Mouse (Mus musculus) adrenal gland, postnatal 10 days (tissue): ENCODE data around the gene Gm6096. TPM values are rescaled to one million over a fixed set of nuclear protein-coding genes. Genes with fewer than 3 reads are reported as not detected.

ENCODE experiments used
- DNase-seq: peaks from one replicate; pipeline ENCODE4 v3.0.0; 2021; ENCODE audit warnings: mixed read lengths
- total RNA-seq, 2 experiments: library from RNA; stranded (reverse); gene quantifications; 2 replicates each; pipeline ENCODE4 v1.2.3; 2021

The Gm6096 gene
- total RNA-seq, 2 experiments from 2014 or later: not detected

DNA sequence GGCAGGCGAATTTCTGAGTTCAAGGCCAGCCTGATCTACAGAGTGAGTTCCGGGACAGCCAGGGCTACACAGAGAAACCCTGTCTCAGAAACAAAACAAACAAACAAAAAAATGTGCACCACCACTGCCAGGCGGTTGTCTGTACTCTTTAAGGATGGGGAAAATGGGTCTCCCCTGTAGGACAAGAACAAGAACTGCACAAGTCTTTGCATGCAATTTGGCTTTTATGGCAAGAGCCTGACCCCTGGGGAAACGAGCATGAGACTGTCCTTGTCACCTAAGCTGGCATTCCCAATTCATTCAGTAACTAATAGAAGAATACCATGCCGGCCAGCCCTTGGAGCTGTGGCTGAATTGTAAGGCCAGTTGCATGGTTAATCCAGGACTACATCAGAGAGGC is 15.2 kb upstream of the Gm6096 start:
- no peak for DNase-seq

DNA sequence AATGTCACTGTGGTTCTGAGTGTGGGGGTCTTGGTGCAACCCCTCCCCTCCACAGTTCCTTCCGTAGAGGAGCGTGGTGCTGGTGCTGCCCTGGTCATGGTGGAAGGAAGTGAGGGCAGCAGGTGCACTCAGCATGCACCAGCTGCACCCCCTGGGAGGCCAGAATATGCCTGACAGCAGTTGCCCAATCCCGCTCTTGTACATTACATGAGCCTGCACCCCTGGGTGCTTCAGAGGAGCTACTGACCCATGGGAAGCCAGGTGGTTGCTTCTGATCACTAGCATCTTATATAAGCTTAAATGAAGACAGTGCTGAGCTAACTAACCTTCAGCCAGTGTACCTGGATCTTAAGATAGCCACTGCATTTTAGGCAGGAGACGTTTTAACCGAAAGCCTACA is 12.8 kb upstream of the Gm6096 start:
- DNase-seq: no peak

DNA sequence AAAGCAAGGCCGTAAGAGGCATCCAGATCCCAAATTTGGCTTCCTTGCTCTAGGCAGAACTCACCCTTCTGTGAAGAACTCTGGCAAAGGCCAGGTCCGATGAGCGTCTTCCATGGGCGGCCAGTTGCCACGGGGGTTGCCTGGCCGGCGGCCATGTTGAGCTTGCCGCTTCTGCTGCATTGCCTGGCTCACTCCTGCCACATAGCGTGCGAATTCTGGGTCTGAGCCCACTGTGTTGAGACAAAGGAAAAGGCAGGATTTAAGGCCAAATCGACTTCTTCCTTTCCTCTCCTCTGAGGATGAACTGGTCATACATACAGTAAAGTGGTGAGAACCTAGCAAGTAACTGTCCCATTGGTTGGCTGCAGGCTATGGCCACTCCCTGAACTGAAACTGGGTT is 8.7 kb upstream of the Gm6096 start:
- DNase-seq: no peak

DNA sequence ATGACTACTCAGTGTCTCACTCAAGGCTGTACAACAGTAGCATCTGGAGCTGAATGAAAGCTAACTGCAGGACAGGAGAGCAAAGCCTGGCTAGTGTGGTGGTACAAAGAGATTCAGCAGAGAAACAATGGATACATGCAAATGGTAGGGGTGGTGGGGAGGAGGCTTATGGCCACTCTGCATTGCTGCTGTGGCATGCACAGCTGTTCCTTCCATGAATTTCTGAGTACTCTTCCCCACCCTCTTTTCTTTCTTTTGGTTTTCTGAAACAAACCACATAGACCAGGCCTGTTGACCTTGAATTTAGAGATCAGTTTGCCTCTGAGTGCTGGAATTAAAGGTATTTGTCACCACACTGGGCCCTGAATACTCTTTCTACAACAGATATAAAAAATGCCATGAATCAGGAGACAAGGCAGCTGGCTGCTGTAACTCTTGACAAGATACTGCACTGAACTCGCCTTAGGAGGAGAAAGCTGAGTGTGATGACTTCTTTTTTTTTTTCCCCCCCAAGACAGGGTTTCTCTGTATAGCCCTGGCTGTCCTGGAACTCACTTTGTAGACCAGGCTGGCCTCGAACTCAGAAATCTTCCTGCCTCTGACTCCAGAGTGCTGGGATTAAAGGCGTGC is 3.9 kb upstream of the Gm6096 start:
- DNase-seq: no peak

DNA sequence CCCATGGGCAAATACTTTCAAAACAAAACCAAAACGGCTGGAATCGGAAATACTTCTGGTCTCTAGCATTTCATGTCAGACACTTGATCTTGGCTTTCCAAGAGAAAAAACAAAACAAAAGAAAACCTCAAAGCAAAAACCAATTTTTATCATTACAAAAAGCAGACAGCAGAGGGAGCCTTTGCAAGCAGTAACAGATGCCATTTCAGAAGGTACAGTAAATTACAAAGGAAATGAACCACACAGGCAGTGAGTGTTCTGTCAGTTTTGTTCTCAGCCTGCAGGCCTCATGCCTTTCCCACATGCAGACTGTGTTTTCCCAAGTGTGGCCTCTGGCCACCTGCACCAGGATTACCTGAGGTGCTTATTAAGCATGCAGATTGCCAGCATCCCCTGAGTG is 1.2 kb downstream of the Gm6096 start:
- no peak for DNase-seq

DNA sequence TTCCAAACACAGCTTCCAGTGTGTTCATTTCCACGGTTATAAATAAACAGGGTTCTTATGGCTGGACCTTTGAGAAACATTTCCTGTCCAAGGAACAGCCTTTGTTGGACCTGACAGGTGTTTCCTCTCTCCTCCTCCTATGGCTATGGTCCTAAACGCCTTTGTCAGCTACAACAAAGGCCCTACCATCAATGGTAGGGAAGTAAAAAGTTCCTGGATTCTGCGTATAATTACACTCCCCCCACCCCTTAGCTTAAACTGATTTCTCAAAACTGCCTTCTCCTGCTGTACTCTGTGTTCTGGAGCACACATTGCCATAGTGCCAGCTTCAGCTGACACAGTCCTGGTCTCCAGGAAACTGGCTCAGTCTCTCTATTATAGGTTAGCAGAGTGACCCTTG is 4.3 kb downstream of the Gm6096 start:
- no peak for DNase-seq

DNA sequence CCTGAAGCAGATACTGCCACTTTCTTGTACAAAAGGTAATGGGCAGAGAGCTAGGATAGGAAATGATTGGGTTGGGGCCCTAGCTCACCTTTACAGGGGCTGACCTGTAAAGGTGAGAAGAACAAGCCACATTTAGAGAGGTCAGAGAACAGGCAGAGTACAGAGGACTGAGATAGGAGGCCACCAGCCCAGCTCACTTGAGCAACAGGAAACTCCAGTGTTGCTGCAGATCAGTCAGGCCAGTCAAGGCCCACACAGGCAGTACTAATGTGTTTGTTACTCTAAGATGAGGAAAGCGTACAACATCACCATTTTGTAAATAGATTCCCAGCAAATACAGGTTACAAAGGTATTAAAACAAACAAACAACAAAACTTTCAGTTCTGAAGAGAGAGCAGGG is 5.1 kb downstream of the Gm6096 start:
- no peak for DNase-seq

DNA sequence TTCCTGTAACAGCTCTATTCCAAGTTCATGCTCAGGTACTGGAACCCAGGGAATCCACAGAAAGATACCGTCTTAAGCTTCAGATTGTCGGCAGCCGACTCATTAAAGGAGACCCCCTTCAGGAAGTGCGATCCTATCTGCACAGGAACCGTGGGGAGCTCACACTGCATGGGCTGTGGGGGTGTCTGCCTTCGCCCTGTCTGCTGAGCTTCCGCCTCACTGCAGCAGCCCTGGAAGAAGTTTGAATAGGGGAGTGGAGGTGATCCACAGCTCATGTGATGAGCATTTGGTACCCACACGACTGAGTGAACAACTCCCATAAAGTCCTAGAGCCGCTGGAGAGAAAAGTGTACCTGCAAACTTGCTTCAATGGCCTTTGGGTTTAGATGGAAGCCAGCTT is 6.4 kb downstream of the Gm6096 start:
- no peak for DNase-seq

DNA sequence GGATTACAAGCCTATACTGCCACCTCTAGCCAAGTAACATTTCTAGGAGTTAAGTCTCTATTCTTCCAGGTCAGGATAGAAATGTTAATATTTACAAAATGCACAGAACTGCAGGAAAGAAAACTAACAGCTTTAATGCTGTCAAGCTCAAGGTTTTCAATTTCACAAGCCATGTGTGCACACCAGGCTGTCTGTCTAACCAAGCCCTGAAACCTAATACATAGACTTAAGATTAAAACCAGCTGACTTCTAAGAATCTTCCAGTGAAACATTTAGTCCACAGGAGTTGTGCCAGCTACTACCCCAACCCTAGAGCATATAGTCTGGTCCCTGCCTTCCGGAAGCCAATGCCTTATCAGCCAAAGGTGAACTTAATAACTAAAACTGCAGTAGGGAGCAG is 7.6 kb downstream of the Gm6096 start:
- DNase-seq: no peak

DNA sequence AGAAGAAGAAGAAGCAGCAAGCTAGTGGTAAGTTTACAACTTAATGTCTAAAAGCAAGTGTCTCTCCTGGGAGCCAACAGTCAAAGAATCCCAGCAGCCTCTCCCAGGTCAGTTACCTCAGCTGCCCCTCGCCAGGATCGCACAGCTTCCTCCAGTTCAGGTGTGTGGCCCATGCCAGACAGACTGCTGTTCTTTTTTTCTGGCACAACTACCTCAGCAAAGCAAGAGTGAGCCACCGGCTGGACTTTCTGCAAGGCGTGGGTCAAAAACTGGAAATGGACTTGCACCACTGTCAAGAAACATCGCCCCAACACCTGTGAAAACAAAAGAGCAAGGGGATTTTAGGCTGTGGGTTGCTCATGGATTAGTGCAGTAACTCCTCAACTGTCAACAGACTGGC is 12.6 kb downstream of the Gm6096 start:
- DNase-seq: no peak

DNA sequence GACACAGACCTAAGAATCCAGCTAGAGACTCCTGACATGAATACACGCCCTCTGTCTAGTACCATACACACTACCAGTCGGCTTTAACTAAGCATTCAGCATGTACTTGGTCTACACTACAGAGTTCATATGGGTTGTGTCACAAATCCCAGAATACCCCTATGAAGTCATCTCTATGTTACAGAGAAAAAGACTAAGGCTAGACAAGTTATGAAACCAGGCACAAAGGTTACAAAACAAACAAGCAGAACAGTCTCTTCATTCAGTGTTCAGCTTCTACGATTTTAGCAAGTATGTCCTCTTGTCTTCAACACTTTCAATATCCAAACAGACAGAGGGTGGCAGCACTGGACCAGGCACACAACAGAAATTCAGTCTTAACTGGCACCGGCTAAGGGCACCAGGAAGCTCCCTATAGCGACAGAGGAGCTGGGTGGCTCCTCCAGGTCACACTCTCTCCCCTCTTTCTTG is 15.1 kb downstream of the Gm6096 start:
- peak; percentile 79 for DNase-seq

DNA sequence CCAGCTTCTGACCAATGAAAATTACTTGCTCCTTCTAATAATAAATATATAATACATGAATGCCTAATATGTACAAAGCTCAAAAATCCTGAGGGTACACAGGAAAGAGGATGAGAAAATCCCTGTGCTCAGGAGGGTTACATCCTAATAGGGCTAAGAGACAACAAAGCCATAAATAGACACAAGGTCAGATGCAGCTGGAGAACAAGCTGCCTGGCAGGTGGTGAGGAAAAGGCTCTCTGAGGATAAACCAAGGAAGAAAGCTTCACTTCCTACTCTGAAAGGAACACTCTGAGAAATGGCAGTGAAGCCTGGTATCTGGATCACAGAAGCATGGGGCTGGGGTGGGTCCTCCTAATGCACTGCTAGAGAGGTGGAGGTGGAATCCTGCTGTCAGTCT is 15.6 kb downstream of the Gm6096 start:
- no peak for DNase-seq

DNA sequence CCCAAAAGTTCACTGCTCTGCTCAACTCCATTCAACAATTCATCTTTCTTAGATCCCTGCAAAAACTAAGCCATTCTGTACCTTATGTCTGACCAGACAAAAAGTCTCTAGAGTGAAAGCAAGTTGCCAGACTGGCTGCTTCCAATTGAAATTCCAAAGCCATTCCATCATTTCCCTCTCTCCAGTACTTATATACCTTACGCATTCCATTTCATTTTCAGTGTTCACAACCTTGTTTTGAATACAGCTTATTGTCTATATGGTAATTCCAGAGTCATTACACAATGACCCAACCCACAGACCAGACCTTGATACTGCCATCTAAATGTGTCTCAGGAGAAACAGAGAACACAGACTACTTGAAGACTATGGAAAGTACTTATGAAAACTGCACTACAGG is 17.6 kb downstream of the Gm6096 start:
- DNase-seq: no peak

DNA sequence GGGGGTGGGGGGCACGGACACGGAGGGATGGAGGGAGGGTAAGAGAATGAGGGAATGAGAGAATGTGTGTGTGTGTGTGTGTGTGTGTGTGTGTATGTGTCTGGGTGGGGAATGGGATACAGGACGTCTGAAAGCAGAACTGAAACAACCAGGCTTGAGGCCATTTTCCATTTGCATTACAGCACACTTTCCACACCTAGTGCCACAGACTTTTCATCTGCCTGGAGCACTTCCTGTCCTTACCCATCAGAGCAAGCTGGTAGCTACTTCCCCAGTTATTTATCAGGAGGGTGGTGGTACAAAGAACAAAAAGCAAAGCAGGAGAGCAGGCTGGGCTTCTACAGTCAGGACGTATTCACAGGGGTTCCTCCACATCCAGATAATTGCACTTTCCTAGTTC is 21.6 kb downstream of the Gm6096 start:
- DNase-seq: no peak

DNA sequence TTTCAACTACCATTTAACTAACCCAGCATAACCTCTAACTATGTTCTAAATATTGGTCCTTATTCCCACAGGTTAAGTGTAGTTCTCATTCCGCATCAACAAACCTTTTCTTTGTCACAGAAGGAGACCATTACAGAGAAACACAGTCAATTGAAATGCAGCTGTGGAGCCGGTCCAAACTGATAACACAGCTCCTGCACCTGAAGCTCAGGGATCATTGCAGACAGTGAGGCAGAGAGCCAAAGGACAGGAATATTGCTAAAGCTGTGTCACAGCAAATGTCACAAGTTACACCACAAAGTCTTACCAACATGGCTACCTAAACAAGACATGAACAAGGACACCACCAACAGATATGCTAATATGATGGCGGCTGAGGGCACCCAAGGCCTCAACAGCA is 25.2 kb downstream of the Gm6096 start:
- no peak for DNase-seq

DNA sequence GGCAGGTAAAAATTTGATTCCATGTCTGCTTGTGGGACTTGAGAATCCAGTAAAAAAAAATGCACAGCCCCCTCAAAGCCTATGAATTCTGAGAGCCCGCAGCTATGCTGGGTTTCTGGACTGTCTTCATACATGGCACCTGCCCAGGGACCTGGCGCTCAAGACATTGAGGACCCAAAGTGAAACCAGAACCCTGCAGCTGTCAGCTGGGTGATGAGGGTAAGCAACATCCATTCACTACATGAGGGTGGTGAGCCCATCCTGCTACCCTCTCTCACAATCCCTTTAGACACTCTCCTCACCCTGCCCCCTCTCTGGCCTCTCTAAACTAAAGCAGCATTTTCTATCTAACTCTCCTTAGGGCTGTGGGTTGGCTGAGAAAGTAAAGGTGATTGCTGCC is 26.8 kb downstream of the Gm6096 start:
- DNase-seq: no peak

DNA sequence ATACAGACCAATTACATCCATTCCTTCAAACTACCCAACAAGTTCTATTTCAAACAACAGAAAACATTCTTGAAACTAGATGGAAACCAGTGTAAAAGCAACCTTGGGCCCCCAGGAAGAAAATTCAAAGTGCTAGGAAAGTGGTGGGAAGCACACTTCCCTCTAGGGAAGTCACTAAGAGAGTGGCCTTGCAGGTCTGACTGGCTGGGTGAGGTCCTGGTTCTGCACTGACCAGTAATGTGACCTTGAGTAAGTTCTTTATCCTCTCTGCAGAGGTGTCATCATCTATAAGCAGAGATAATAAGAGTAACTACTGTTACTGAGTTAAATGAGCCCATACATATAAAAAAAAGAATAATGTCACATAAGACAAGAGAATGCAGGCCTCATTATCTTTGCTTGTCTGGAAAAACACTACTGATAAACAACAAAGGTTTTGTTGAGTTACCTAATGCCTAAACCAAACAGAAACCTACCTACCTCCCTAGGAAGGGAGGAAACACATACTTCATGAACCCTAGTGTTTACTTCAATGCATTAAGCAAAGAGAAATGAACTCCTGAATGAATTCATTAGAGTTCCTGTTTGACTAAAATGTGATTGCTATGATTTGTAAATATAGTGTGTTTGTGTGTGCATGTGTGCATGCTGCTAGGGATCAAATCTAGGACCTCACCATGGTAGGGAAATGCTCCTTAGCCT is 39.8 kb downstream of the Gm6096 start:
- no peak for DNase-seq

DNA sequence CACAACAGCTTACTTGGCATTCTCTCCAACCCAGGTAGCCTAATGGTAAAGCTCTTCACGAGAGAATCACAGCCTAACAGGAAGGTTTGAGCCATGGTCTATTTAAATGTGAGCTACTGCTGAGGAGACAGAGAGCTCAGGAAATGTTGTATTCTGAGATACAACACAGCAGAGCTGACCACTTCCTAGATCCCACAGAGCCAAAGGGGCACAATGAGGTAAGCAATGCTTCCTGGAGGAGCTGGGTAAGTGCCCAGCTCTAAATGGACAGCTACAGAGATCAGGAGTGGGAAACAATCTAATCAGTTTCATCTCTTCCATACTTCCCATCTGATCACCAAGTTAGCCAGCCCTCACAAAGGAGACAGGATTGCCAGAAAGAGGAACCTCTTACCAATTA is 40.4 kb downstream of the Gm6096 start:
- DNase-seq: no peak

DNA sequence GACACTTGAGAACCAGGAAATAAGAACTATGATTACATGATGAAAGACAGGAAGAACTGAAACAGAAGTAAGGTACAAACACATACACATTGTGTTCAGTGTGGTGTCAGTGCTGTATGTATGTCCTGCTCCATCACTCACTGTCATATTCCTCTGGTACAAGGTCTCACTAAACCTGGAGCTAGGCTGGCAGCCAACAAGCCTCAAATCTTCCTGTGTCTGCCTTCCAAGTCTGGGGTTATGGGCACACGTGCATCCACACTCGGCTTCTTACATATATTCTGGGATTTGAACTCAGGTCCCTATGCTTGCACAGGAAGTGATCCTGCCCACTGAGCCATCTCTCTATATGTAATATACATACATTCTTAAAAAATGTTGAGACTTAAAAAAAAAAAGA is 41.8 kb downstream of the Gm6096 start:
- DNase-seq: no peak

DNA sequence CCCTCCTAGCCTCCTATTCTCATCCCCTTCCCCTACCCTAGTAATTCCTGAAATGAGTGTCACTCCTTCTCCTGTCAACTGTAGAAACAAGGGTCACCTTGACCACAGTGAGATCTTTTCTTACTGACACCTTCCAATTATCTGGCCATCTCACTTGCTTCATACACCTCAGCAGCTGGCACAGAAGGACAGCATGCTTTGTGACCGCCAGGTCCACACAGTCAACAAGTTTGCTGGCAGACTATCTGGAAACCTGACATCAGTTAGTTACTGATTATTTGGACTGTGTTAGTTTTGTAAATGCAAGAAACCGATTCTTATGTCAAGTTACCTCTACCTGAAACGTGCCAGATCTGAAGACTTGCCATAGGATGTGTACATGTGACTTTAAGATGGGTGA is 45.3 kb downstream of the Gm6096 start:
- DNase-seq: no peak

DNA sequence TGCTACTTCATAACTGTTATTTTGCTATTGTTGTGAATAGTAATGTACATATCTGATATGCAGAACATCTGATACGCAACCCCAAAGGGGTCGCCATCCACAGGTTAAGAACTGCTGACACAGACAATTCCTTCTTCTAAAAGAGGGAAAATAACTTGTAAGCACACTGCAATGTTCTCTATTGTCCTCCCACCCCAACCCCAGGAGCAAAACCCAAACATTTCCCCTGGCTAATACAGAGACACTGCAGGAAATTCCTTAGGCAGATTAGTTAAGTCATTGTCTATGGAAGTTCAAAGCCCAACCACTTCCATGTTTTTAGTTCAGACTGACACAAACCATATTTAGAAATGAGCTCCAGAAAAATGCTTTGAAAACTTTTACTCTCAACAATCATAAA is 48.0 kb downstream of the Gm6096 start:
- no peak for DNase-seq
